Mouse (Mus musculus) erythroblast, adult 5-6 weeks (primary cell): Measurements from ENCODE around the gene Dupd1. TPM values are rescaled to one million over a fixed set of nuclear protein-coding genes. Genes with fewer than 3 reads are reported as not detected.
"Not testable (repeated sequence)": the region's sequence is repeated elsewhere in the genome, so short reads cannot be mapped to it uniquely, and the experiment has no call there.

Experiments used
- ATAC-seq: replicated peaks from 2 replicates; pipeline ENCODE4 v1.8.0; 2016; ENCODE audit warnings: moderate number of reproducible peaks, mild to moderate bottlenecking, moderate TSS enrichment, inconsistent platforms; ENCODE audit not compliant: poor library complexity, low FRiP score, severe bottlenecking
- total RNA-seq, 2 experiments: library from RNA; stranded (forward) in 1 of 2; stranded (reverse) in 1 of 2; fragments of 150-400 nt in 1 of 2; fragments of 200-764, 138-1000 nt in 1 of 2; gene quantifications; 2 replicates each; pipeline versions ENCODE4 v1.2.3 to v1.2.4; 2015 to 2017; ENCODE audit warnings: low replicate concordance in 2 of 2

The Dupd1 gene
- total RNA-seq, 2 experiments from 2014 or later, result not detected

DNA sequence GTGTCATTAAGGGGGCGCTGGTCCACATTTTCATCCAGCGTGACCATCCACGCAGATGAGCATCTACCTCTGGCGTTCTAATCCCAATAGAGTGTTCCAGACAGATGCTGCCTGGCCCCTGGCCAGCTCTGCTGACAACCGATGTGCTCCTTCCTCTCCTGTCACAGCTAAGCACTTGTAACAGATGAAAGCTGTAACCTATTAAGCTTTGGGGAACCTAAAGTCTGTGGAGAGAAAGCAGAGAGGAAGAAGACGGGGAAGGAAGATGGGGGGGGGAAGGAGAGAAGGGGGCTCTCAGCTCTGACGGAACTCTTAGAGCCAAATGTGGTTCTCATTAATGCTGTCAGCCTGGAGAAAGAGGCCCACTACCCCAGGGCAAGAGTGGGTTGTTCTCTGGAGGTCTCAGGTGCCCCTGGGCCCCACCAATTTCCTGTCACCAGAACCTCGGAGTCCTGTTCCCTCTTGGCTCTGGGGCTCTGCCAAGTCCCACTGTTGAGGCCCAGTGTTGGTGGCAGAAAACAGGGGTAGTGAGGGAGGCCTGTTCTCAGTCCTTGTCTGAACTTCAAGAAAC lies 34.7 kb downstream of the Dupd1 start:
- no peak for ATAC-seq

DNA sequence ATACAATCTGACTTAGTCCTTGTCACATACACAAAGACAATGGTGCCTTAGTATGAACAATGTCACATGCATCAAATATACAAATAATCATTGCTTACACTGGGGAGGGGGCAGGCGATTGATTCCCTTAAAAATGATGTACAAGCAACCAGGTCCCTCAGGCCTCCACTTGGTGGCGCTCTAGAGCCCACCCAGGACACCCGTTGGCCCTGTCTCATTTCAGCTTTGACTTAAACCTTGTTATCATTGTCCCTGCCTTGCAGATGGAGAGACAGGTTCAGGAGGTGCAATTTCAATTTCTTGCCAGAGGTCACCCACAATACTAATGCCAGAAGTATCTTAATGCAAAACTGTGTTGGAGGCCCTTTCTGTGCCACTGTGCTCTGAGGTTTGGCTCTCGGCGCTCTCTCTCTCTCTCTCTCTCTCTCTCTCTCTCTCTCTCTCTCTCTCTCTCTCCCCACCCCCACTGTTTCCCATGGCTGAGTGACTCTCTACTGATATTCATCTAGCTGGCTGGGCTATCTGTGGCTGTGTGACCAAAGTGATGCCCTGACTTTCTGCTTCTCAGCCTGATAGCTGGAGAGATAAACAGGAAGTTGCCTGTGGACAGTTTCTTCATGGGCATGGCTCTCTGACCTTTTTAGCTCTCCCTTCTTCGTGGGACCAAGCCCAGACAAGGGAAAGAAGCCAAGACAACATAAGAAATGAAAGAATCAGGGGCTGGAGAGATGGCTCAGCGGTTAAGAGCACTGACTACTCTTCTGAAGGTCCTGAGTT lies 35.7 kb downstream of the Dupd1 start:
- ATAC-seq, result 0 out of 2 replicates have a peak, but pooled peaks have one; percentile 40

DNA sequence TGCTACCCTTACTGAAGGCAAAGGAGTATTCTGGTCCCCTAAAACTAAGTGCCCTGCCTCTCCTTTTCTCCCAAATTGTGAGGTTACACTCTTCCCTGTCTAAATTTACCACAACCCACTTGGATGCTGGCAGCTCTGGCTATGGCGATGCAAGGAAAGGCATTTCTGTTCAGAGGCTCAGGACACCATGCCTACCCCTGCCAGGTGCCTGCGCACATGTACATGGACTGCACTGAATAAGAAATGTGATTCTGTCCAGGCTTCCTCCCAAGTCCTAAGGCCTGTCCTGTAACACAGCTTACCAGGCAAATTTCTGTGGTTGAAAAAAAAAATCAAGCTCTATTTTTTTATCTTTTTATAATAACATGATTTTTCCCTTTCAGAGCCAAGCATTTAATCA lies 38.2 kb downstream of the Dupd1 start:
- ATAC-seq, result no peak

DNA sequence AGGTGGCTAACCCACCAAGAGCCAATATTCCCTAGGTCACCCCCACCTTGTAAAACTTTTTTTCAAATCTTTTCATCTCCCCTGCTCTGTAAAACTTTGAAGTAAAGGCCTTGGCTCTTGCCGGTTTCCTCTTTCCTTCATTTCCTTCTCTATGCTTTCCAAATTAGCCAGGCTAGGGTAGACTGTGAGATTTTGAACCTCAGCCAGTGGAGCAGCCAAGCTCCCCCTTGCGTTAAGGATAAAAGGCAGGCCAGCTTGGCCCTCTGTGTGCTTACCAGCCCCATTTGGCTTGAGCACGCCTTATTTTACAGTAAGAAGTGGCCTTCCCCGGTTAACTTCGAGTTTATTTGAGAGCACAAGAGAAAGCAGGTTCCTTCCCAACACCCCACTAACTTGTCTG lies 39.9 kb downstream of the Dupd1 start:
- no peak for ATAC-seq

DNA sequence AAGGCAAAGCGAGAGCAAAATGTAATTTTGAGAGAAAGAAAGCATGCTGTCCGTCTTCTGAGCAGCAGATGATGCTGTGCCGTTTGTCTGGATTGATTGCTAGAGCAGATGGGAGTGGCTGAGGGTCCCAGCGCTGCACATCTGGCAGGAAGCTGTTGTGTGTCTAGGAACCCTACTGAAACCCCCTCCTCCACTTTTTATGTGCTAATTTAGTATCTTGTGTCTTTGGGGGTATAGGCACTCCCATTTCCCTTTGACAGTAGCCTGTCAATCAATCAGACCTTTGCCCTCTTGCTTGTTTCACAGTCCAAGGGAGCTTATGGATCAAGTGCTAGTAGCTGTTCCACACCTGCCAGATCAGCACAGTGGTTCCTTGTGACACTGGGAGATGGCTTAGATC lies 41.3 kb downstream of the Dupd1 start:
- ATAC-seq, result no peak

DNA sequence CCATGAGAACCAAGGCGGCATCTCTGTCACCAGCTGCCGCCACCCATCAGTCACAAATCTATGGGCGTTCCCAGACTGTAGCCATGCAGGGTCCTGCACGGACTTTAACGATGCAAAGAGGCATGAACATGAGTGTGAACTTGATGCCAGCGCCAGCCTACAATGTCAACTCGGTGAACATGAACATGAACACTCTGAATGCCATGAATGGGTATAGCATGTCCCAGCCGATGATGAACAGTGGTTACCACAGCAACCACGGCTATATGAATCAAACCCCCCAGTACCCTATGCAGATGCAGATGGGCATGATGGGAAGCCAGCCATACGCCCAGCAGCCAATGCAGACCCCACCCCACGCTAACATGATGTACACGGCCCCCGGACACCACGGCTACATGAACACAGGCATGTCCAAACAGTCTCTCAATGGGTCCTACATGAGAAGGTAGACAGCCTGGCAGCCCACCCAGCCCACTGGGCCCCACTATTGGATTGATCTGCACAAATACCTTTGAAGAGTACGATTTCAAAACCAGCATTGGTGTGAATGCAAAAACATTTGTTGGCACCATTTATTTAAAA lies 43.9 kb downstream of the Dupd1 start:
- not testable (repeated sequence) for ATAC-seq

DNA sequence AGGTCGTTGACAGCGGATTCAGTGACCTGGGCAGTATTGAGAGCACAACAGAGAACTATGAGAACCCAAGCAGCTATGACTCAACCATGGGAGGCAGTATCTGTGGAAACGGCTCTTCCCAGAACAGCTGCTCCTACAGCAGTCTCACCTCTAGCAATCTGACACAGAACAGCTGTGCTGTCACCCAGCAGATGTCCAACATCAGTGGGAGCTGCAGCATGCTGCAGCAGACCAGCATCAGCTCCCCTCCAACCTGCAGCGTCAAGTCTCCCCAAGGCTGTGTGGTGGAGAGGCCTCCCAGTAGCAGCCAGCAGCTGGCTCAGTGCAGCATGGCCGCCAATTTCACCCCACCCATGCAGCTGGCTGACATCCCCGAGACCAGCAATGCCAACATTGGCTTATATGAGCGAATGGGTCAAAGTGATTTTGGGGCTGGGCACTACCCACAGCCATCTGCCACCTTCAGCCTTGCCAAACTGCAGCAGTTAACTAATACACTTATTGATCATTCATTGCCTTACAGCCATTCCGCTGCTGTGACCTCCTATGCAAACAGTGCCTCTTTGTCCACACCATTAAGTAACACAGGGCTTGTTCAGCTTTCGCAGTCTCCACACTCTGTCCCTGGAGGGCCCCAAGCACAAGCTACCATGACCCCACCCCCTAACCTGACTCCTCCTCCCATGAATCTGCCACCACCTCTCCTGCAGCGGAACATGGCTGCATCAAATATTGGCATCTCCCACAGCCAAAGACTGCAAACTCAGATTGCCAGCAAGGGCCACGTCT lies 44.5 kb downstream of the Dupd1 start:
- no peak for ATAC-seq

DNA sequence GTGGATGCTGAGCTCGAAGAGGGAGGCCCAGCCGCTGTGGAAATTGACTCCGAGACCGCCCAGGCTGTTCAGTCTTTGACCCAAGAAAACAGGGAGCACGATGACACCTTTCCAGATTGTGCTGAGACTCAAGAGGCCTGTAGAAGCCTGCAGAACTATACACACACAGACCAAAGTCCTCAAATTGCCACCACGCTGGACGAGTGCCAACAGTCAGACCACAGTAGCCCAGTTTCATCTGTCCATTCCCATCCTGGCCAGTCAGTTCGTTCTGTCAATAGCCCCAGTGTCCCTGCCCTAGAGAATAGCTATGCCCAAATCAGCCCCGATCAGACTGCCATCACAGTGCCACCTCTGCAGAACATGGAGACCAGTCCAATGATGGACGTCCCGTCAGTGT lies 45.2 kb downstream of the Dupd1 start:
- ATAC-seq, result no peak

DNA sequence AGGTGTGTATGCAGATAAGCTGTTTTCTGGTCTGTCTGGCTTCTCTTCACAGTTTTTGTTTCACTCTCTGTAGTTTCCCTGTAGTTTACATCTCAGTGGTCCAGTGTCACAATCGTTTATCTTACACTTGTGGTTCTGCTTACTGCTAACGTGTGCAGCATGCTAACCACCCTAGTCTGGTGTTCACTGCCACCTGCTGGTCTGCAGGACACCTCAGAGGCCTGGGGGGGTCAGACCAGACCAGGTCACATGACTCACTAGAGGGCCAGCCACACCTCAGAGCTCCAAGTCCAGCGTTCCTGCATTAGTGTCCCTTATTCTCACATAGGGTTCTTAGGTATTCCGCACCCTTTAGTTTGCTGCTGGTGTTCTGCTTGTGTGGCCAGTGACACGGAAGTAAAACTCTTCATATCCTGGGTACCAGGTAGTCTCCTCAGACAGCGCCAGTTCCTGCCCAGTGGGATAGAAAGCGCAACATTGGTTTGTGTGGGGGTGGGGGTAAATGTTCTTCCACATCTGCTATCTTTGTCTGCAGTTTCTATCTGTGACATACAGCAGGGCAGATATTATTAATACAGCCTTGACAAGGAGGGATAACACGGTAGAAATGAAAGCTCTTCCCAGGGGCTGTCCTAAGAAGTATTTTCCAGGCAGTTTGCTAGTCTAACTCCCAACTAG lies 51.8 kb downstream of the Dupd1 start:
- ATAC-seq, result 0 out of 2 replicates have a peak, but pooled peaks have one; percentile 56

DNA sequence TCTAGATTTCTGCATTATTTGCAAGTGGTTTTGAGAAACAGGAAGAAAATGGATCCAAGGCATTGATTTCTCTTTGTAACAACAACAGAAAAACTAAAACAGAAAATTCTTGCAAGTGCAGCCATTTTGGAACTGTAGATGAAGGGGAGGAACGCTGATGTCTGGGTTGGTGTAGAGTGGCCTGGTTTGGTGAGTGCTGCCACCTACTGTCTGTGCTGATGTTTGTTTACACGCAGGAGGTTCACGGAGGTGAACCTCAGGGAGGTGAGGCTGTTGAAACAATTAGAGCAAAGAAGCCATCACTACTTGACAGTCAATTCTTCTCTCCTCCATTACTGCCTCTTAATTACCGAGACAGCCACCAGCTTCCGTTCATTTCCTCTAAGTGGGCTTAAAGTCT lies 54.7 kb downstream of the Dupd1 start:
- ATAC-seq, result no peak

DNA sequence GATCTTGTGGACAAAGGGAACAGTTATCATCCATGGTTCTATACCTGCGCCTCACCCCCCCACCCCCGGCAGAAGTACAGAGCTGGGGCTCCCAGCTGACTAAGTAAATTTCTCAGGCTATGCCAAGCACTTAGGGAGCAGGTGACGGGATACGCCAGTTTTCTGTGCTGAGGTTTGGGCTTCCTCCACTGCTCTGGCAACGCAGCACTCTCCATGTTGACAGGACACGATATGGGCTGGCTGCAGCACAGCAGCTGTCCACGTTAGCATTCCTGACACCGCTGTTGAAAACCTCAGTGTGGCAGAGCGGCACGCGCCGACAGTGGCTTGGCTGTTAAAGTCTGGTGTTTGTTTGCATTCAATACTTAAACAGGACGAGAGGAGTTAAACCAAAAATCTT lies 55.2 kb downstream of the Dupd1 start:
- no peak for ATAC-seq

DNA sequence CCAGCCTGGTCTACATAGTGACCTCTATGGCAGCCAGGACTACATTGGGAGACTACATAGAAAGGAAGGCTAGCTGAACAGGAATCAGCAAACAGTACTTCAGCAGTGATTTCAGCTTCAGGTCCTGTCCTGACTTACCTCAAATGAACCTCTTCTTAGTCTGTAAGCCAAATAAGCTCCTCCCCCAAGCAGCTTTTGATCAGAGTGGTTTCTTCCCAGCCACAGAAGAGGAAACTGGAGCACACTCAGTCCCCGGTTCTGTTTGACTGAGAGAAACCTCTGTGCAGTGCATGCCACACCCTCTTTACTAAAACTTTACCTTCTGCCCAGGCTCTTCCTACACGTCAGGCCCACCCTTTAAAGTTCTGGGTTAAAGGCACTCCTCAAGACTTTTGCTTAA lies 60.6 kb downstream of the Dupd1 start:
- no peak for ATAC-seq

DNA sequence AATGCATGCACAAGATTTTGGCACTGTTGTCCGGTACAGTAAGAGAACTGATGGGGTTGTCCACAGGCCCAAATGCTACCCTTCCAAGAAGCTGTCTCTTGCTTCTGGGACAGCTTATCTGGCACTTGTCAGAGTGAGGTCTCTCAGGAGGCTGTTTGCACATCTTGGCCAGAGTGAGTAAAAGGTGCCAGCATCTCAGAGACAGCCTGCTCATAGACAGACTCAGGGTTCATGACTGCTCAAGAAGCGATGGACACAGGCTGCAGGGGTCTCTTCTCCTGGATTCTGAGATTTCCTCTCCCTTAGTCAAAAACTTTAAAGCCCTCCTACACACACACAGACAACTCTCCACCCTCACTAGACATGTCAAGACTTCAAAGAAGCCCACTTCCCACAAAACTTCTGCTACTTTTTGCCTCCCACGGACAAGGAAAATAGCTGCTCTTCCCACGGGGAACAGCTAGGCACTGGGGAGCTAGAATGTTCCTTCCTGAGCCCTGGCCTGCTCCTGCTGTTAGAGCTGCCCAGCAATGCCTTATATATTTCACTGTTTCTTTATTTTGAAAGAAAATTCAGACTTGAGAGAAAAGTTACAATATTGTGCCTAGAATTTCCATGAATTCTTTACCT lies 73.5 kb downstream of the Dupd1 start:
- no peak for ATAC-seq

DNA sequence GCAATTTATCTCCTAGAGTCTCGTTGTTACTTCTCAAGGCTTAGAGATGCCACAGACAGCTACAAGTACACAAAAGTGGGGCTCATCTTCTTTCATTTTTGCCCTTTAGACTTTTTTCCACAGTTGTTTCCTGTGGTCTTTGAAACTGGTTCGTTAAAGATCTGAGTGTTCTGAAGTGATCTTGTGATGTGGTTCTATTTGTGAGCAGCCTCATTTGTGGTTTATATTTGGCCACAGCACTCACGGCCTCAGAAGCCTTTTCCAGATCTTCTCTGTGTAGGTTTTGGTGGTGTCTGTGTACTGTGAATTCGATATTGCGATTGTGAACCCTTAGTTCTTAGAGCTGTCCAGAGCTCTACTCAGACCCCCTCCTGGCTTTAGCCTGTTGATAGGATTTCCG lies 77.8 kb downstream of the Dupd1 start:
- ATAC-seq, result no peak

DNA sequence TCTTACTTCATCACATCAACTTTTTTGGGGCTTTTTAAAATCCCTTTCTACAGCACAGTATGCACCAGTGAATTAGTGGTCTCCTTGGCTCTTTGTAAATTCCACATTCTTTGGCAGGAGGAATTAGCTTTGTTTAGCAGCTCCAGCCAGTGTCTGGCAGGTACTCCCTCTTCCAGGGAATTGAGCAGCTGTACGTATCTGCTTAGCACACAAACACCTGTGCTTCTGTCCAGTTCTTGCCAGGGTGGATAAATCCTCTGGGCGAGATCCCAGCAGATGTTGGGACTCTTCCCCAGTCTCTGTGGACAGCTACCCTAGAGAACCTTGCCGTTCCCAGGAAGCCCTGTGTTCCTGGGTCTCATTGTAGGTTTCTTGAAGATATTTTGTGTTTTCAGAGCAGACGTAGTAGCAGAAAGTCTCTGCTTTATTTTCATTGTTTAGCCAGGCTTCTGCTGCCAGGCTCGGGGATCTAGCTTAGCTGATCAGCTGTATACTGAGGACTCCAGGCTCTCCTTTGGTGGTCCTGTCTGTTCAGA lies 82.6 kb downstream of the Dupd1 start:
- no peak for ATAC-seq
